Mouse (Mus musculus) brain, embryonic 14.5 days (tissue): ENCODE data around the gene Lpp.

Experiments used
- CTCF ChIP-seq: fragments of 200-500 bp; IDR thresholded peaks from 2 replicates; pipeline ENCODE4 v1.5.1; 2012; ENCODE audit warnings: inconsistent platforms, mild to moderate bottlenecking, moderate library complexity, borderline replicate concordance; ENCODE audit not compliant: insufficient read depth, insufficient read length; ENCODE audit errors: extremely low read depth
- POLR2A ChIP-seq: fragments of 200-500 bp; IDR thresholded peaks from 2 replicates; pipeline ENCODE4 v1.6.1; 2012; ENCODE audit warnings: mild to moderate bottlenecking, inconsistent platforms, borderline replicate concordance; ENCODE audit not compliant: poor library complexity, insufficient read depth, insufficient read length, severe bottlenecking; ENCODE audit errors: extremely low read depth

- TF ChIP-seq POLR2A (no peak), CTCF (no peak)
These were observed 96.4 kb downstream of the Lpp start for GRCm38 (mm10) chr16:24489516-24490285.
